Mouse (Mus musculus) v-Abl transformed pro-B cells (cell line): Measurements from ENCODE around the gene Paqr6.

Experiments
- in situ Hi-C, 2 experiments: fragments of 400-800 bp; cut with MboI; formaldehyde crosslinking; loops; one replicate each; pipeline ENCODE4 v1.15.1; 2025; ENCODE audit not compliant: unreplicated experiment in 2 of 2

The Paqr6 gene

GRCm38 (mm10) chr3:88408953-88409352 is 44.6 kb downstream of the Paqr6 start:
- in situ Hi-C loops, result loop anchor here (5.0 to 10.0 kb wide), 5 partner anchors 54 to 113 kb away; no protein-coding TSS in a partner anchor

- in situ Hi-C loops, result loop anchor here (5.0 to 10.0 kb wide), 5 partner anchors 55 to 112 kb away; no protein-coding TSS in a partner anchor
Measured at GRCm38 (mm10) chr3:88409741-88410644, 45.6 kb downstream of the Paqr6 start, which contains the start of gene Pmf1. TSS of gene Pmf1 (minus strand) at chr3:88410331.

- in situ Hi-C loops, result no loop called here
Measured at GRCm38 (mm10) chr3:88410645-88411031, 46.3 kb downstream of the Paqr6 start.

- in situ Hi-C loops, result no loop called here
Measured at GRCm38 (mm10) chr3:88411681-88412080, 47.3 kb downstream of the Paqr6 start.

GRCm38 (mm10) chr3:88412636-88413035 is 48.3 kb downstream of the Paqr6 start:
- in situ Hi-C loops, result no loop called here

GRCm38 (mm10) chr3:88415668-88416067 is 51.3 kb downstream of the Paqr6 start:
- in situ Hi-C loops, result no loop called here

GRCm38 (mm10) chr3:88418016-88418415 is 53.6 kb downstream of the Paqr6 start:
- in situ Hi-C loops, result no loop called here
